Mouse (Mus musculus) embryonic facial prominence, embryonic 12.5 days (tissue): ENCODE results near the gene Btn2a2. TPM values are rescaled to one million over a fixed set of nuclear protein-coding genes. Genes with fewer than 3 reads are reported as not detected.
"Not testable (repeated sequence)": the region's sequence is repeated elsewhere in the genome, so short reads cannot be mapped to it uniquely, and the experiment has no call there.

ENCODE experiments used
- ATAC-seq: fragments of 200-750 bp; cut with Nextera tagmentation; 2 replicates; pipeline ENCODE4 v1.8.0; 2017; ENCODE audit not compliant: insufficient number of reproducible peaks, insufficient read depth, low FRiP score, low TSS enrichment
- H3K27ac ChIP-seq: fragments of 300-500 bp; sonication (generic); 2 replicates; pipeline ENCODE4 v1.5.1; 2016; ENCODE audit warnings: mild to moderate bottlenecking
- H3K27me3 ChIP-seq: fragments of 300-500 bp; sonication (generic); 2 replicates; pipeline ENCODE4 v1.6.1; 2016; ENCODE audit warnings: mild to moderate bottlenecking, moderate library complexity
- H3K36me3 ChIP-seq: fragments of 300-500 bp; sonication (generic); 2 replicates; pipeline ENCODE4 v1.6.1; 2016; ENCODE audit warnings: mild to moderate bottlenecking
- H3K4me1 ChIP-seq: fragments of 300-500 bp; sonication (generic); 2 replicates; pipeline ENCODE4 v1.6.1; 2016
- H3K4me2 ChIP-seq: fragments of 300-500 bp; sonication (generic); replicated peaks from 2 replicates; pipeline ENCODE4 v1.6.1; 2016; ENCODE audit warnings: mild to moderate bottlenecking, moderate library complexity
- H3K4me3 ChIP-seq: fragments of 300-500 bp; sonication (generic); 2 replicates; pipeline ENCODE4 v1.5.1; 2016; ENCODE audit warnings: mild to moderate bottlenecking
- H3K9ac ChIP-seq: fragments of 300-500 bp; sonication (generic); 2 replicates; pipeline ENCODE4 v1.6.1; 2016; ENCODE audit warnings: mild to moderate bottlenecking, moderate library complexity
- H3K9me3 ChIP-seq: fragments of 300-500 bp; sonication (generic); 2 replicates; pipeline ENCODE4 v1.6.1; 2016; ENCODE audit warnings: mild to moderate bottlenecking, moderate library complexity
- WGBS: fragments of 180-500 bp; shearing (Covaris S2); methylation state at CpG from one replicate; pipeline ENCODE4 v1.1.7; 2016; 5-methylcytosine and 5-hydroxymethylcytosine counted together
- polyA plus RNA-seq: library from polyadenylated mRNA; unstranded; fragments of >200 nt; fragmentation: Nextera tagmentation; extraction: Ambion mirVana; gene quantifications from 2 replicates; pipeline ENCODE4 v1.2.1, GENCODE M21; 2016

The Btn2a2 gene
- polyA plus RNA-seq, result 1.6 TPM in 2 replicates

DNA sequence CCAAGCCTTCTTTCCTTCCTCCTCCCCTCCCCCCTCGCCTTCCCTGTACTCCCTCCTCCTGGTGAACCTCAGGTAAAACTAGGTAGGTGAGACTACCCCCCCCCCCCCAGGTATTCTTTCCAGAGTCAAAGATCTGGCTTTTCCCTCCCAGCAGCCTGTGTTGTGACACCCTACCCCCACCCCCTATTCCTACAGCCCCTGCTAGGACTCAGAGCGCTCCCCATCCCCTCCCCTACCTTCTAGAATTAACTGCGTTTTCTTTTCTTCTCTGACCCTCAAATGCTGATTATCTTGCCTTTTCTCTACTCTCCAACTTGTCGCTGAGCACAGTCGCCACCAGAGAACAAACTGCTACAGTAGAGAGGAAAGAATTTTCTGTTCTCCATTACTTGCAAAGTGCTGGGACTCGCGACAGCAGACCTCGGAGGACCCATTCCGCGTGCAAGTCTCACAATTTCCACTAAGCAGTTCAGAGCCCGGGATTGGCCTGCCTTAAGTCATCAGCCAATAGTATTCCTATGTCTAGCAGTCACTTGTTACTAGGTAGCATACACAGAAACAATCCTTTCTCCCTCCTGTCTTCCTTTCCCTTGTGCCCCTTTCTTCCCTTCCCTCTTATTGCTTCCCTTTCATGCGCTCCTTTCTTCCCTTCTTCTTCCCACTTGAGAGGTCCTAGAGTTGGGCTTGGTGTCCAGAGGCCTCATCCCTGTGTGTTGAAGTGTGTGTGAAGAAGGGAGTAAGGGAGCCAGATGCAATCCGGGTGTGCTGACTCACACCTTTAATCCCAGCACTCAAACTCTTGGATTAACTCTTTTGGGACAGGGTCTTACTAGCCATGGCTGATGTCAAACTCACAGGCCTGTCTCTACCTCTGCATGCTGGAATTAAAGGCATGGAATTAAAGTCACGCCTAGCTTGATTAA lies at the start of gene Btn2a2:
Gene Btn2a2 (minus strand): TSS at position 458 of the 923 bp plus-strand sequence.
- H3K27ac ChIP-seq, result 0 out of 2 replicates have a peak within 1 kb of the TSS, but pooled peaks have one; percentile 6
- H3K9me3 ChIP-seq, result no peaks in the 10 kb centered on the region
- H3K4me1 ChIP-seq, result peaks cover 9% of the 10 kb centered on the region
- WGBS, result 3% methylated on average over 13 of the region's 14 CpGs
- peak within 1 kb of the TSS; percentile 70 for H3K4me2 ChIP-seq
- no peaks in the 10 kb centered on the region for H3K36me3 ChIP-seq
- peak; percentile 95 for ATAC-seq
- no peaks in the 10 kb centered on the region for H3K27me3 ChIP-seq
- peak within 1 kb of the TSS; percentile 41; the same call in 1 of the 2 replicates for H3K9ac ChIP-seq
- peak within 1 kb of the TSS; percentile 36 for H3K4me3 ChIP-seq

DNA sequence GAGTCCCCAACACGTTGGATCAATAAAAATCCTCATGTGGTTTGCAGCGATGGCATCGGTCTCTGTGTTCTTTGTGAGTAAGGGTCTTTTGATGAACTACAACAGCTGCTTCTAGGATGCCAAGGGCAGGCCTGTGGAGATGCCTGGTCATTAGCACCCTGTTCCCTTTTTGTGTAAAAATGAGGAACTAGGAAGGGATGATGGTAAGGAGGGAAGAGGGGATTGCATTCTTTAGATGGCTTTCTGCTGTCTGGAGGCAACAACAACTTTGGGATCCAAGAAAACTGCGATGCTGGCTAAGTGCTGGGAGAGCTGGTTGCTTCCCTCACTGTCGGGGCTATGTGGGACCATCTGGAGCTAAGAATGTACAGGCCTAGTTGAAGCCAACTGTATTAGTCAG lies 49.6 kb upstream of the Btn2a2 start:
- Histone ChIP-seq H3K4me2 (no peak overlapping the region), H3K4me1 (peaks cover 17% of the 10 kb centered on the region), H3K4me3 (no peak overlapping the region), H3K9ac (no peak overlapping the region), H3K9me3 (no peaks in the 10 kb centered on the region), H3K27me3 (no peaks in the 10 kb centered on the region), H3K27ac (peak overlapping the region; percentile 50; the same call in 1 of the 2 replicates), H3K36me3 (no peaks in the 10 kb centered on the region)
- ATAC-seq, result no peak
- 68% methylated on average over 5 of the region's 5 CpGs for WGBS

DNA sequence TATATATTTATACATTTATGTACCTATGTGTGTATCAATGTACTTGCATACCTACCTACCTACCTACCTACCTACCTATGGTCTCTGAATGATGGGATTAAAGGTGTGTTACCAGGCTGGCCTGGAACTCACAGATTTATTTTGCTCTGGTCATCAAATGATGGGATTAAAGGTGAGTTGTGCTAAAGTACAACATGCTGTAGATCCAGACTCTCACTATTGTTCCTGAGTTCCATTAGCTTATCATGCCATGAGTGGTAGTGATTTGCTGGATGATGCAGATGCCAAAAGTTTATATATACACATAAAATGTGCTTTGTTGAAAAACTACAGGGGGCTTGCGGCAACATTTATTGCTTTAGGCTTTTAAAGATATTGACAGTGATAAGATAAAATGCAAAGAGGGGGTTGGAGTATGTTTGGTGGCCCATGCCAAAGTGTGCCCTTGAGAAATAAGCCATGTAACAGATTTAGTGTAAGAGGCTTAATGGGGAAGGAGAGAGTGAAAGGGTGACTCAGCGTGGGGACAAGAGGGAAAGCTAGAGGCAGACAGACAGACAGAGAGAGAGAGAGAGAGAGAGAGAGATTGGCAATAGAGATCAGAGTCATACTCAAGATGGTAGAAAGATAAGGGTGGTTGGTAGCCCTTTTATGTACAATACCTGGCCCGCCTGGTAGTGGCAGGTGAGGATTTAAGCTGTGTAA lies 48.5 kb upstream of the Btn2a2 start:
- Histone ChIP-seq H3K4me2 (peak overlapping the region; percentile 54), H3K9ac (no peak overlapping the region; the same call in 1 of the 2 replicates), H3K4me1 (peaks cover 21% of the 10 kb centered on the region), H3K36me3 (no peaks in the 10 kb centered on the region), H3K27me3 (no peaks in the 10 kb centered on the region), H3K9me3 (no peaks in the 10 kb centered on the region), H3K27ac (peak overlapping the region; percentile 54; the same call in 1 of the 2 replicates), H3K4me3 (peak overlapping the region; percentile 55)
- WGBS, result 77% methylated on average over 3 of the region's 3 CpGs
- no peak for ATAC-seq

GRCm38 (mm10) chr13:23536076-23536822 lies 47.6 kb upstream of the Btn2a2 start:
- Histone ChIP-seq H3K4me2 (peak overlapping the region; percentile 54), H3K27me3 (no peaks in the 10 kb centered on the region), H3K27ac (peak overlapping the region; percentile 95), H3K36me3 (no peaks in the 10 kb centered on the region), H3K4me3 (peak overlapping the region; percentile 55), H3K4me1 (peaks cover 22% of the 10 kb centered on the region), H3K9me3 (no peaks in the 10 kb centered on the region), H3K9ac (peak overlapping the region; percentile 62)
- no peak for ATAC-seq
- WGBS, result 22% methylated on average over 7 of the region's 7 CpGs

DNA sequence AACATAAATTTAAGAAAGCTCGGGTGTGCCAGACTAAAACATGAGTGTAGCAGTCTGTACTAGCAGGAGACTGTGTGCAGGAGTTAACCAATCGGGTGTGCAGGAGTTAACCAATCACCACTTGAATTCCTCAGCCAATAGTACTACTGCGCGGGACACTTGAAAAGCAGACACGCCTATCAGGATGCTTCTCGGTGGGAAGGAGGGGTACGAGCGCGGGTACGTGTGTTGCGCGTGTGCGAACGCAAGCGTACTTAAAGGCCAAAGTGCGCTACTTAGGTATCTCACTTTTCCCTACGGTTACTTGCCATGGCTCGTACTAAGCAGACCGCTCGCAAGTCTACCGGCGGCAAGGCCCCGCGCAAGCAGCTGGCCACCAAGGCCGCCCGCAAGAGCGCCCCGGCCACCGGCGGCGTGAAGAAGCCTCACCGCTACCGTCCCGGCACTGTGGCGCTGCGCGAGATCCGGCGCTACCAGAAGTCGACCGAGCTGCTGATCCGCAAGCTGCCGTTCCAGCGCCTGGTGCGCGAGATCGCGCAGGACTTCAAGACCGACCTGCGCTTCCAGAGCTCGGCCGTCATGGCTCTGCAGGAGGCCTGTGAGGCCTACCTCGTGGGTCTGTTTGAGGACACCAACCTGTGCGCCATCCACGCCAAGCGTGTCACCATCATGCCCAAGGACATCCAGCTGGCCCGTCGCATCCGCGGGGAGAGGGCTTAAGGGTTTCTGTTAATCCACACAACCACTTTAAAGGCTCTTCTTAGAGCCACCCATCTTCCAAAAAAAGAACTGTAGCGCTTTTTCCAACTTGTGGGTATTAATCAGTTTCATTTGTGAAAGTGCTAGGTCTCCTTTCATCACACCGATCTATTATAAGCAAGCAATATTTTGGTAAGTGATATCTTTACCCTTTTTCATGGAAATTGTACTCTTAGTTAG lies 46.7 kb upstream of the Btn2a2 start, which contains the start of gene Hist1h3g:
Gene Hist1h3g (plus strand): TSS at position 286 of the 939 bp plus-strand sequence.
- H3K9me3 ChIP-seq, H3K36me3 ChIP-seq, H3K27me3 ChIP-seq: not testable (repeated sequence)
- Histone ChIP-seq H3K4me3 (peak within 1 kb of the TSS; percentile 55), H3K4me2 (peak within 1 kb of the TSS; percentile 54), H3K9ac (peak within 1 kb of the TSS; percentile 62), H3K27ac (peak within 1 kb of the TSS; percentile 95), H3K4me1 (peaks cover 22% of the 10 kb centered on the region)
- ATAC-seq, result peak; percentile 92
- WGBS, result under 1% methylated on average over 33 of the region's 62 CpGs

DNA sequence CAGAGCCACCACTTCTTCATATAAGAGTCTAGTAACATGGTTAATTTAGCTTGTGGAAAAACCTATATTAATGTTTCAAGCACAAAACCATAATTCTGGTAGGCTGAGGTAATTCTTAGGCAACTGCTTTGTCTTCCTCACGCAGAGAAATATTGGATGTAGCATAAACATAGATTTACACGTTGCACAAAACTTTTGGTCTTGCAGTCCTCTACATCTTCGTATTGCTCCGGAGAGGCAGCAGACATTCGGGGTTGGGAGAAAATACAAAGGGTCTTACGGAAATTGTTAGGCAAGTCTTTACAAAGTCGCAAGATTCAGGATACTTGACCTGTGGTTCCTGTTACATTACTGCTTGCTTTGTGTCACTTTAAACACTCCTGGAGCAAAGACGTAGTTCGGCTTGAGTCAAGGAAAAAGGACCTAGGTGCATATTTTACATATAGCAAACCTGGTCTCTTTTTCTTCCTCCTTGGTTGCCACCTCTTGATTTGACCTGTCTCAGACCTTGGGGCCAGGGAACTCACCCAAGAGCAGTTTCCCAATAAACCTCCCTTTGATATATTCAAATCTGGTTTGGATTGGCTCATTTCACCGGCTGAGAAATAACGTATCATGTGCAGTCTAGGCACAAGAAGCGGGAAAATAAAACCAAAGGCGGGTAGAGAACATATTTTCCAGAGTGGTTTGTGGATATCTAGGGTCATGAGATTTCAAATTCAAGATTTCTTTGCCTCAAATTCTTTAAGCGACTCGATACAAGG lies 45.9 kb upstream of the Btn2a2 start:
- WGBS, result 1% methylated on average over 15 of the region's 15 CpGs

DNA sequence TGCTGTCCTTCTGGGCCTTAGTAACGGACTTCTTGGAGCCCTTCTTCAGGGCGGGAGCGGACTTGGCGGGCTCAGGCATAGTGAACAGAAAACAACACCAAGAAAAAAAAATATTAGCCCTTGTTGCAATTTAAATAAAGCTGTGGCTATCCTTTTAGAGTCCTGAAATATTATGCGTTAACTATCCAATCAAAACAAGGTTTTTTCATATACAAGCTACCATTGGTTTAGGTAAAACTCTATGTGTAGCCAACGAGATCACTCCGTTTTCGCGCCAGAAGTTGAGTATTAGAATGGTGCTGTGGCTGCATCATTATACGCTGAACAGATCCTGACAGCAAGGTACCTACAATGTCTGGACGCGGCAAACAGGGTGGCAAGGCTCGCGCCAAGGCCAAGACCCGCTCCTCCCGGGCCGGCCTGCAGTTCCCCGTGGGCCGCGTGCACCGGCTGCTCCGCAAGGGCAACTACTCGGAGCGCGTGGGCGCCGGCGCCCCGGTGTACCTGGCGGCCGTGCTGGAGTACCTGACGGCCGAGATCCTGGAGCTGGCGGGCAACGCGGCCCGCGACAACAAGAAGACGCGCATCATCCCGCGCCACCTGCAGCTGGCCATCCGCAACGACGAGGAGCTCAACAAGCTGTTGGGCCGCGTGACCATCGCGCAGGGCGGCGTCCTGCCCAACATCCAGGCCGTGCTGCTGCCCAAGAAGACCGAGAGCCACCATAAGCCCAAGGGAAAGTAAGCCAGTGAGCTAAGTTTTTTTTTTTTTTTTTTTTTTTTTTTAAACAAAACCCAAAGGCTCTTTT lies 45.1 kb upstream of the Btn2a2 start, which contains the start of gene Hist1h2af:
Gene Hist1h2af (plus strand): TSS at position 347 of the 808 bp plus-strand sequence.
- H3K4me3 ChIP-seq, result peak within 1 kb of the TSS; percentile 55
- not testable (repeated sequence) for H3K36me3 ChIP-seq, H3K9me3 ChIP-seq, H3K27me3 ChIP-seq
- peak within 1 kb of the TSS; percentile 69 for H3K9ac ChIP-seq
- peaks cover 25% of the 10 kb centered on the region for H3K4me1 ChIP-seq
- H3K27ac ChIP-seq, result peak within 1 kb of the TSS; percentile 95
- peak; percentile 68 for ATAC-seq
- WGBS, result under 1% methylated on average over 30 of the region's 53 CpGs
- peak within 1 kb of the TSS; percentile 54 for H3K4me2 ChIP-seq

More for the DNA sequence above, 45.9 kb upstream of the Btn2a2 start:
- ATAC-seq, result no peak
- H3K4me2 ChIP-seq, result peak overlapping the region; percentile 54
- H3K9ac ChIP-seq, result peak overlapping the region; percentile 52
- H3K27ac ChIP-seq, result peak overlapping the region; percentile 95
- no peaks in the 10 kb centered on the region for H3K9me3 ChIP-seq
- H3K27me3 ChIP-seq, result no peaks in the 10 kb centered on the region
- H3K36me3 ChIP-seq, result no peaks in the 10 kb centered on the region
- peaks cover 22% of the 10 kb centered on the region for H3K4me1 ChIP-seq
- peak overlapping the region; percentile 55 for H3K4me3 ChIP-seq

DNA sequence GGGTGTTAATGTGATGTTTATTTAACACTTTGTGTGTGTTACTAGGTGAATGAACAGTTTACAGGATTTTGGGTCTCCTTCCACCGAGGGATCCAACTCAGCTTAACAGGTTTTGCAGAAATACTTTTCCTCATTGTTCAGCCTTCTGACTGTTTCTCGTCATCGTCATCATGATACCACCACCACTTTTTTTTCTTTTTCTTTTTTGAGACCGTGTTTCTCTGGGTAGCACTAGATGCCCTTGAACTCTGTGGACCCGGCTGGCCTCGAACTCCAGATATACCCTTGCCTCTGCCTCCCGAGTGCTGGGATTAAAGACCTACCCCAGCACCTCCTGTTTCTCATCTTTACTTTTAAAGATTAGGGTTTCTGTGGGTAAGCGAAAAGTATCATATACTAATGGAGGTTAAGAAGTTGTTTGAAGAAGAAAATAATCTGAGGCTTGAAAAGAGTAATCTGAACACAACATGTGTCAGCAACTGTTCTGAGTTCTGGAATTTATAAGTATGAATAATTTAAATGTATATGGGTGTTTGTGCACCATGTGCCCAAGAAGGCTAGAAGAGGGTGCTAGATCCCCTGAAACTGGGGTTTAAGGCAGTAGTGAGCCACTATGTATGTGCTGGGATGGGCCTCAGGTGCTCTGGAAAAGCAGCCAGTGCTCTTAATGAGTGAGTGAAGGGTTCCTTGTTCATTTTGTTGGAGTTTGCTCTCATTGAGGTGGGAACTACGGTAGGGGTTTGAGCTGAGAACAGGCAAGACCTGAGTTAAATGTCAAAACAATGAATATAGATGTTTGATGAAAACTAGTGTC lies 43.8 kb upstream of the Btn2a2 start:
- Histone ChIP-seq H3K36me3 (no peaks in the 10 kb centered on the region), H3K9ac (peak overlapping the region; percentile 69), H3K27me3 (no peaks in the 10 kb centered on the region), H3K4me1 (peaks cover 26% of the 10 kb centered on the region), H3K27ac (peak overlapping the region; percentile 95), H3K4me3 (peak overlapping the region; percentile 55), H3K4me2 (peak overlapping the region; percentile 54), H3K9me3 (no peaks in the 10 kb centered on the region)
- no peak for ATAC-seq
- 18% methylated on average over 9 of the region's 9 CpGs for WGBS
